Mouse (Mus musculus): ENCODE data around the gene Ttc3. TPM values are rescaled to one million over a fixed set of nuclear protein-coding genes. Genes with fewer than 3 reads are reported as not detected.
"Not testable (repeated sequence)": the region's sequence is repeated elsewhere in the genome, so short reads cannot be mapped to it uniquely, and the experiment has no call there.

Ttc3 gene
- polyA plus RNA-seq, 2 experiments: 9.2 to 20.3 TPM

GRCm38 (mm10) chr16:94465900-94466299 is 95.5 kb downstream of the Ttc3 start:
- peaks cover 9% of the 10 kb centered on the region for H3K36me3 ChIP-seq (replicated peaks; ENCODE audit: control insufficient read depth, insufficient read depth, low read depth)
- 69% methylated on average over 4 of the region's 4 CpGs for WGBS (ENCODE audit: insufficient replicate concordance)

DNA sequence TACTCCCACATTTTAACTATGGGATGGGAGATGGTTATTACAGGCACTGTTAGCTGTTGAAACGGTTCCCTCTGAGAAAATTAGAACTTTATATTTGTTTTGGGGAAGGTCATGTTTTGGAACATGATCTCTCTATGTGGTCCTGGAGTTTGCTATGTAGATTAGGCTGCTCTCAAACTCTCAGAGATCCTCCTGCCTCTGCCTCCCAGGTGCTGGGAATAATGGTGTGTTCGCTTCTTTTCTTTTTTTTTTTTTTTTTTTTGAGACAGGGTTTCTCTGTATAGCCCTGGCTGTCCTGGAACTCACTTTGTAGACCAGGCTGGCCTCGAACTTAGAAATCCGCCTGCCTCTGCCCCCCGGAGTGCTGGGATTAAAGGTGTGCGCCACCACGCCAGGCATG is 95.9 kb downstream of the Ttc3 start:
- H3K9me3 ChIP-seq (ENCODE audit: control insufficient read depth, low read length); H3K27ac ChIP-seq; ATAC-seq (ENCODE audit: insufficient read depth); H3K27me3 ChIP-seq (ENCODE audit: control insufficient read depth, insufficient read depth, low read length); H3K4me2 ChIP-seq (ENCODE audit: low read depth); H3K36me3 ChIP-seq (replicated peaks; ENCODE audit: control insufficient read depth, insufficient read depth, low read depth); H3K9ac ChIP-seq (replicated peaks); H3K4me3 ChIP-seq (ENCODE audit: insufficient read depth in 1 of 2, low read depth in 2 of 2, low read length in 2 of 2); DNase-seq (ENCODE audit: low read depth in 3 of 3, low spot score in 3 of 3); H3K4me1 ChIP-seq (replicated peaks; ENCODE audit: control insufficient read depth in 2 of 2, insufficient read depth in 2 of 2, low read length in 1 of 2): not testable (repeated sequence)
- 73% methylated on average over 7 of the region's 7 CpGs for WGBS (ENCODE audit: insufficient replicate concordance)

More at GRCm38 (mm10) chr16:94465900-94466299, 95.5 kb downstream of the Ttc3 start:
- no peak overlapping the region for H3K27ac ChIP-seq
- no peak overlapping the region for H3K4me3 ChIP-seq (ENCODE audit: insufficient read depth in 1 of 2, low read depth in 2 of 2, low read length in 2 of 2)
- no peaks in the 10 kb centered on the region for H3K27me3 ChIP-seq (ENCODE audit: control insufficient read depth, insufficient read depth, low read length)
- DNase-seq (ENCODE audit: low read depth in 3 of 3, low spot score in 3 of 3) (no peak), ATAC-seq (ENCODE audit: insufficient read depth) (no peak)
- no peaks in the 10 kb centered on the region for H3K4me1 ChIP-seq (replicated peaks; ENCODE audit: control insufficient read depth in 2 of 2, insufficient read depth in 2 of 2, low read length in 1 of 2)
- H3K4me2 ChIP-seq (ENCODE audit: low read depth): no peak overlapping the region
- TF ChIP-seq CTCF (IDR thresholded peaks at IDR 0.05; ENCODE audit: low read depth) (no peak), EP300 (IDR thresholded peaks at IDR 0.05; ENCODE audit: low read depth) (no peak)
- no peak overlapping the region for H3K9ac ChIP-seq (replicated peaks)
- H3K9me3 ChIP-seq (ENCODE audit: control insufficient read depth, low read length): no peaks in the 10 kb centered on the region

- H3K4me2 ChIP-seq (ENCODE audit: low read depth): no peak overlapping the region
- DNase-seq (ENCODE audit: low read depth in 3 of 3, low spot score in 3 of 3) (no peak), ATAC-seq (ENCODE audit: insufficient read depth) (no peak)
- no peak overlapping the region for H3K9ac ChIP-seq (replicated peaks)
- H3K4me3 ChIP-seq (ENCODE audit: insufficient read depth in 1 of 2, low read depth in 2 of 2, low read length in 2 of 2): no peak overlapping the region
- H3K4me1 ChIP-seq (replicated peaks; ENCODE audit: control insufficient read depth in 2 of 2, insufficient read depth in 2 of 2, low read length in 1 of 2): no peaks in the 10 kb centered on the region
- H3K27ac ChIP-seq: no peak overlapping the region
- WGBS (ENCODE audit: insufficient replicate concordance): 73% methylated on average over 11 of the region's 11 CpGs
- no peak for TF ChIP-seq EP300 (IDR thresholded peaks at IDR 0.05; ENCODE audit: low read depth)
- no peak for TF ChIP-seq CTCF (IDR thresholded peaks at IDR 0.05; ENCODE audit: low read depth)
- no peaks in the 10 kb centered on the region for H3K9me3 ChIP-seq (ENCODE audit: control insufficient read depth, low read length)
- peaks cover 9% of the 10 kb centered on the region for H3K36me3 ChIP-seq (replicated peaks; ENCODE audit: control insufficient read depth, insufficient read depth, low read depth)
- no peaks in the 10 kb centered on the region for H3K27me3 ChIP-seq (ENCODE audit: control insufficient read depth, insufficient read depth, low read length)
Measured at GRCm38 (mm10) chr16:94467337-94468055, 97.1 kb downstream of the Ttc3 start.

DNA sequence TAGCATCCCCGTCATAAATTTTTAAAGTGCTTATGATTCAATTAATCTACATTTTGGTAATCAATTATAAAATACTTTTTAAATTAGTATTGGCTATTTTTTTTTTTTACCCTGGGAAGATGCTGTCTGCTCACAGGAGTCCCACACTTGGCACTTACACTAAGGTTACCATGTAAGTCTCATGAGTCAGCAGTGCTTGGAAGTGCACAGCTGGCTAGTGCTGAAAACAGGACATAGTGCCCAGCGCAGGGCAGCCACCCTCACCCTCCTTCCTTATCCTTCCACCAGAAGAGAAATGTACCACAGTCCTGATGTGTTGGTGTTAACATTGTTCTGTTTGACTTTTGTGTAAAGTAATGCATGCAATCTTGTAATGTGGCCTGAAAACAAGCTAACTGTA is 98.0 kb downstream of the Ttc3 start:
- H3K4me3 ChIP-seq (ENCODE audit: insufficient read depth in 1 of 2, low read depth in 2 of 2, low read length in 2 of 2): no peak overlapping the region
- 75% methylated on average over 2 of the region's 2 CpGs for WGBS (ENCODE audit: insufficient replicate concordance)
- H3K9me3 ChIP-seq (ENCODE audit: control insufficient read depth, low read length): no peaks in the 10 kb centered on the region
- no peak overlapping the region for H3K4me2 ChIP-seq (ENCODE audit: low read depth)
- H3K27me3 ChIP-seq (ENCODE audit: control insufficient read depth, insufficient read depth, low read length): no peaks in the 10 kb centered on the region
- DNase-seq (ENCODE audit: low read depth in 3 of 3, low spot score in 3 of 3) (no peak), ATAC-seq (ENCODE audit: insufficient read depth) (no peak)
- TF ChIP-seq EP300 (IDR thresholded peaks at IDR 0.05; ENCODE audit: low read depth): no peak
- TF ChIP-seq CTCF (IDR thresholded peaks at IDR 0.05; ENCODE audit: low read depth): no peak
- no peak overlapping the region for H3K9ac ChIP-seq (replicated peaks)
- no peak overlapping the region for H3K27ac ChIP-seq
- H3K36me3 ChIP-seq (replicated peaks; ENCODE audit: control insufficient read depth, insufficient read depth, low read depth): peaks cover 7% of the 10 kb centered on the region
- H3K4me1 ChIP-seq (replicated peaks; ENCODE audit: control insufficient read depth in 2 of 2, insufficient read depth in 2 of 2, low read length in 1 of 2): no peaks in the 10 kb centered on the region

GRCm38 (mm10) chr16:94472515-94472951 is 102.1 kb downstream of the Ttc3 start:
- TF ChIP-seq CTCF (IDR thresholded peaks at IDR 0.05; ENCODE audit: low read depth) (no peak), EP300 (IDR thresholded peaks at IDR 0.05; ENCODE audit: low read depth) (no peak)
- no peak overlapping the region for H3K4me2 ChIP-seq (ENCODE audit: low read depth)
- H3K27me3 ChIP-seq (ENCODE audit: control insufficient read depth, insufficient read depth, low read length): no peaks in the 10 kb centered on the region
- ATAC-seq (ENCODE audit: insufficient read depth) (no peak), DNase-seq (ENCODE audit: low read depth in 3 of 3, low spot score in 3 of 3) (no peak)
- 73% methylated on average over 8 of the region's 8 CpGs for WGBS (ENCODE audit: insufficient replicate concordance)
- no peak overlapping the region for H3K27ac ChIP-seq
- no peaks in the 10 kb centered on the region for H3K9me3 ChIP-seq (ENCODE audit: control insufficient read depth, low read length)
- H3K36me3 ChIP-seq (replicated peaks; ENCODE audit: control insufficient read depth, insufficient read depth, low read depth): peaks cover 4% of the 10 kb centered on the region; the same call in 1 of the 2 replicates
- H3K4me3 ChIP-seq (ENCODE audit: insufficient read depth in 1 of 2, low read depth in 2 of 2, low read length in 2 of 2): no peak overlapping the region
- no peaks in the 10 kb centered on the region for H3K4me1 ChIP-seq (replicated peaks; ENCODE audit: control insufficient read depth in 2 of 2, insufficient read depth in 2 of 2, low read length in 1 of 2)
- no peak overlapping the region for H3K9ac ChIP-seq (replicated peaks)
